Mouse (Mus musculus): ENCODE data around the gene Defa30. TPM values are rescaled to one million over a fixed set of nuclear protein-coding genes. Genes with fewer than 3 reads are reported as not detected.
"Not testable (repeated sequence)": the region's sequence is repeated elsewhere in the genome, so short reads cannot be mapped to it uniquely, and the experiment has no call there.

The Defa30 gene
- polyA plus RNA-seq (2015; fragmentation: Nextera tagmentation; extraction: Ambion mirVana): not detected in 2 replicates

- not testable (repeated sequence) for H3K4me3 ChIP-seq (replicated peaks; ENCODE audit: low read depth, low read length); H3K27me3 ChIP-seq (ENCODE audit: insufficient read depth, low read length); H3K9ac ChIP-seq (ENCODE audit: low read depth, low read length); DNase-seq (ENCODE audit: low spot score); H3K36me3 ChIP-seq (ENCODE audit: insufficient read depth, low read length); H3K4me2 ChIP-seq (ENCODE audit: low read length); H3K4me1 ChIP-seq (replicated peaks; ENCODE audit: insufficient read depth, low read length); H3K9me3 ChIP-seq (replicated peaks; ENCODE audit: low read length); H3K27ac ChIP-seq; ATAC-seq (replicated peaks; ENCODE audit: low FRiP score, low read depth)
- WGBS: 40% methylated on average over 3 of the region's 3 CpGs
Measured at GRCm38 (mm10) chr8:21134342-21134741, at the start of gene Defa30. Gene Defa30 (plus strand): TSS chr8:21134642.

DNA sequence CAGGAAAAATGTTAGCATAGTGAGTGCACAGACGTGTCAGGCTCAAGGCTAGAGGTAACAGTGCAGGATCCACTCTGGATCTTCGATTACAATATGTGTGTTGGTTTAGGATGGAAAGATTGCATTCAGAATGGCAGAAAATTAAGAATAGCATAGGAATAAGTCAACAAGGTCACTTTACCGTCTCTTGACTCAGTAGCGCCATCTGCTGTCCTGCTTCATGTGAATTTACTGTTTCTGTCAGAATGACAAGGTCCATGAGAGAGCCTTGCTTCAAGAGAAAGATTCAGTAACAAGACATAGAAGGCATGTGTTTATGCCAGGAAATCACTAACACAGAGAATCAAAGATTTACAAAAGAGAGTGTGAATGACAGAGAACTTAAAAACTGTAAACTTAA, 41.3 kb upstream of the Defa30 start:
- Histone ChIP-seq H3K4me2 (ENCODE audit: low read length) (no peak overlapping the region), H3K4me1 (replicated peaks; ENCODE audit: insufficient read depth, low read length) (no peaks in the 10 kb centered on the region), H3K9ac (ENCODE audit: low read depth, low read length) (no peak overlapping the region), H3K27me3 (ENCODE audit: insufficient read depth, low read length) (no peaks in the 10 kb centered on the region), H3K36me3 (ENCODE audit: insufficient read depth, low read length) (no peaks in the 10 kb centered on the region), H3K9me3 (replicated peaks; ENCODE audit: low read length) (no peaks in the 10 kb centered on the region), H3K27ac (no peak overlapping the region), H3K4me3 (replicated peaks; ENCODE audit: low read depth, low read length) (no peak overlapping the region)
- WGBS: 51% methylated on average over 4 of the region's 4 CpGs
- ATAC-seq (replicated peaks; ENCODE audit: low FRiP score, low read depth): no peak
- peak; percentile 30; the same call in 1 of the 2 replicates for TF ChIP-seq CTCF (IDR thresholded peaks at IDR 0.05; ENCODE audit: low read depth)
- DNase-seq (ENCODE audit: low spot score): no peak

GRCm38 (mm10) chr8:21095950-21096349, 38.5 kb upstream of the Defa30 start, which contains the start of gene Gm14851:
Gene Gm14851 (minus strand): TSS chr8:21096050.
- WGBS: no CpG with 5 or more reads among the region's 2 CpGs
- not testable (repeated sequence) for H3K4me1 ChIP-seq (replicated peaks; ENCODE audit: insufficient read depth, low read length); H3K9ac ChIP-seq (ENCODE audit: low read depth, low read length); H3K27me3 ChIP-seq (ENCODE audit: insufficient read depth, low read length); H3K4me3 ChIP-seq (replicated peaks; ENCODE audit: low read depth, low read length); ATAC-seq (replicated peaks; ENCODE audit: low FRiP score, low read depth); H3K4me2 ChIP-seq (ENCODE audit: low read length); H3K9me3 ChIP-seq (replicated peaks; ENCODE audit: low read length); H3K36me3 ChIP-seq (ENCODE audit: insufficient read depth, low read length); DNase-seq (ENCODE audit: low spot score); H3K27ac ChIP-seq

DNA sequence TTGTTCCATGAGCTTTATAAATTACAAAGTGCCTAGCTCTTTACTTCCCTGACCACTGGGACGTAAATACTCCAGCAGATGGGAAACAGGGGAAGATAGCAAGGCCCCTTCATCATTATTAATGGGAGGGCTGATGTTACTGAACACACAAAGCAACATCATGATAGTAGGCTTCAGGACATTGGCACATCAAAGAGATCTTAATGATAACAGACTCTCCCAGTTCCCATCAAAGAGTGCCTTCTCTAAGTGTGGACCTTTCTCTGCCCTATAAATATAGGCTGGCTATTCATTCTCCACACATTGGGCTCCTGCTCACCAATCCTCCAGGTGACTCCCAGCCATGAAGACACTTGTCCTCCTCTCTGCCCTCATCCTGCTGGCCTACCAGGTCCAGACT, 27.5 kb downstream of the Defa30 start, which contains the start of gene Defa22:
Defa22 (plus strand) TSS at position 301 of the 400 bp plus-strand sequence.
- not testable (repeated sequence) for H3K4me2 ChIP-seq (ENCODE audit: low read length); H3K4me3 ChIP-seq (replicated peaks; ENCODE audit: low read depth, low read length); ATAC-seq (replicated peaks; ENCODE audit: low FRiP score, low read depth); H3K9me3 ChIP-seq (replicated peaks; ENCODE audit: low read length); H3K27ac ChIP-seq; H3K9ac ChIP-seq (ENCODE audit: low read depth, low read length); H3K4me1 ChIP-seq (replicated peaks; ENCODE audit: insufficient read depth, low read length); H3K27me3 ChIP-seq (ENCODE audit: insufficient read depth, low read length); DNase-seq (ENCODE audit: low spot score); H3K36me3 ChIP-seq (ENCODE audit: insufficient read depth, low read length)
- no CpG with 5 or more reads among the region's 1 CpGs for WGBS

Other genes starting within 250 kb of the Defa30 start
- not detected in 2 replicates for gene Defb33, start 242.0 kb upstream of the Defa30 start, polyA plus RNA-seq (2015; fragmentation: Nextera tagmentation; extraction: Ambion mirVana)
- not detected in 2 replicates for gene Gm15056, start 232.0 kb upstream of the Defa30 start, polyA plus RNA-seq (2015; fragmentation: Nextera tagmentation; extraction: Ambion mirVana)
- 0.13 TPM in 1 of 2 replicates, not detected in the other for gene Gm6040, start 212.6 kb upstream of the Defa30 start, polyA plus RNA-seq (2015; fragmentation: Nextera tagmentation; extraction: Ambion mirVana)
- gene AY761185, start 189.9 kb upstream of the Defa30 start, polyA plus RNA-seq (2015; fragmentation: Nextera tagmentation; extraction: Ambion mirVana): not detected in 2 replicates
- not detected in 2 replicates for gene Defa21, start 109.1 kb upstream of the Defa30 start, polyA plus RNA-seq (2015; fragmentation: Nextera tagmentation; extraction: Ambion mirVana)
- gene Defa23, start 79.6 kb upstream of the Defa30 start, polyA plus RNA-seq (2015; fragmentation: Nextera tagmentation; extraction: Ambion mirVana): not detected in 2 replicates
- gene Defa35, start 69.6 kb upstream of the Defa30 start, polyA plus RNA-seq (2015; fragmentation: Nextera tagmentation; extraction: Ambion mirVana): not detected in 2 replicates
- gene Defa25, start 50.2 kb upstream of the Defa30 start, polyA plus RNA-seq (2015; fragmentation: Nextera tagmentation; extraction: Ambion mirVana): not detected in 2 replicates
- not detected in 2 replicates for gene Gm14851, start 38.6 kb upstream of the Defa30 start, polyA plus RNA-seq (2015; fragmentation: Nextera tagmentation; extraction: Ambion mirVana)
- gene Defa22, start 27.6 kb downstream of the Defa30 start, polyA plus RNA-seq (2015; fragmentation: Nextera tagmentation; extraction: Ambion mirVana): not detected in 2 replicates
- gene Defa31, start 57.0 kb downstream of the Defa30 start, polyA plus RNA-seq (2015; fragmentation: Nextera tagmentation; extraction: Ambion mirVana): not detected in 2 replicates
- gene Gm15293, start 66.9 kb downstream of the Defa30 start, polyA plus RNA-seq (2015; fragmentation: Nextera tagmentation; extraction: Ambion mirVana): not detected in 2 replicates
- not detected in 2 replicates for gene Gm15292, start 115.1 kb downstream of the Defa30 start, polyA plus RNA-seq (2015; fragmentation: Nextera tagmentation; extraction: Ambion mirVana)
- gene Defa27, start 180.9 kb downstream of the Defa30 start, polyA plus RNA-seq (2015; fragmentation: Nextera tagmentation; extraction: Ambion mirVana): not detected in 2 replicates
- not detected in 2 replicates for gene Defa29, start 192.4 kb downstream of the Defa30 start, polyA plus RNA-seq (2015; fragmentation: Nextera tagmentation; extraction: Ambion mirVana)
- not detected in 2 replicates for gene Defa2, start 243.9 kb downstream of the Defa30 start, polyA plus RNA-seq (2015; fragmentation: Nextera tagmentation; extraction: Ambion mirVana)

Measured in kidney, postnatal 0 days (tissue).